Mouse (Mus musculus) myocyte (in vitro differentiated cells): ENCODE results near the gene Gfod2.

Experiments used
- CEBPB ChIP-seq: IDR thresholded peaks from 2 replicates; pipeline ENCODE4 v1.6.1; 2011; ENCODE audit warnings: mild to moderate bottlenecking, moderate library complexity; ENCODE audit not compliant: poor library complexity, insufficient read depth, severe bottlenecking
- E2F4 ChIP-seq: IDR thresholded peaks from one replicate; pipeline ENCODE4 v1.6.1; 2011; ENCODE audit warnings: mild to moderate bottlenecking, control low read depth, moderate library complexity; ENCODE audit not compliant: insufficient read depth
- MAX ChIP-seq: IDR thresholded peaks from one replicate; pipeline ENCODE4 v1.6.1; 2011; ENCODE audit warnings: low read depth, mild to moderate bottlenecking, control low read depth
- MYOD1 ChIP-seq, 3 experiments: IDR thresholded peaks; one replicate each; pipeline ENCODE4 v1.6.1; 2011; ENCODE audit warnings: control low read depth in 2 of 3, low read depth in 2 of 3, mild to moderate bottlenecking in 2 of 3, moderate library complexity in 1 of 3; ENCODE audit not compliant: insufficient read length in 2 of 3, control insufficient read depth in 1 of 3
- MYOG ChIP-seq, 3 experiments: IDR thresholded peaks; one replicate each; pipeline ENCODE4 v1.6.1; 2011; ENCODE audit warnings: control low read depth in 2 of 3, low read depth in 2 of 3, mild to moderate bottlenecking in 2 of 3; ENCODE audit not compliant: insufficient read length in 2 of 3, control insufficient read depth in 1 of 3, insufficient read depth in 1 of 3
- POLR2A ChIP-seq: IDR thresholded peaks from one replicate; pipeline ENCODE4 v1.6.1; 2011; ENCODE audit warnings: low read depth, mild to moderate bottlenecking, control low read depth, moderate library complexity; ENCODE audit not compliant: insufficient read length
- REST ChIP-seq: IDR thresholded peaks from one replicate; pipeline ENCODE4 v1.6.1; 2011; ENCODE audit warnings: mild to moderate bottlenecking, control low read depth, moderate library complexity; ENCODE audit not compliant: insufficient read depth, insufficient read length
- SRF ChIP-seq: IDR thresholded peaks from one replicate; pipeline ENCODE4 v1.6.1; 2011; ENCODE audit warnings: low read depth; ENCODE audit not compliant: control insufficient read depth, insufficient read length
- TCF12 ChIP-seq: IDR thresholded peaks from one replicate; pipeline ENCODE4 v1.6.1; 2011; ENCODE audit warnings: mild to moderate bottlenecking, control low read depth; ENCODE audit not compliant: poor library complexity, insufficient read depth, severe bottlenecking
- TCF3 ChIP-seq: IDR thresholded peaks from one replicate; pipeline ENCODE4 v1.6.1; 2011; ENCODE audit warnings: low read depth, control low read depth; ENCODE audit not compliant: insufficient read length
- USF1 ChIP-seq: IDR thresholded peaks from one replicate; pipeline ENCODE4 v1.6.1; 2011; ENCODE audit warnings: low read depth, mild to moderate bottlenecking, control low read depth, moderate library complexity

- no peak for TF ChIP-seq MYOD1 (IDR thresholded peaks at IDR 0.05; ENCODE audit: control insufficient read depth in 1 of 3, insufficient read length in 2 of 3, low read depth in 2 of 3)
- no peak for TF ChIP-seq MAX
- TF ChIP-seq POLR2A, result no peak
- TF ChIP-seq USF1, result no peak
- no peak for TF ChIP-seq MYOG (IDR thresholded peaks at IDR 0.05; ENCODE audit: control insufficient read depth in 1 of 3, insufficient read depth in 1 of 3, insufficient read length in 2 of 3, low read depth in 2 of 3)
- no peak for TF ChIP-seq CEBPB
- TF ChIP-seq TCF12, result no peak
- TF ChIP-seq TCF3, result no peak
- TF ChIP-seq REST, result no peak
- no peak for TF ChIP-seq SRF
- no peak for TF ChIP-seq E2F4
These were observed 55.6 kb downstream of the Gfod2 start for GRCm38 (mm10) chr8:105702731-105703415.
